Mouse (Mus musculus) frontal cortex, adult 2 months (tissue): ENCODE data around the gene Bmp8b. TPM values are rescaled to one million over a fixed set of nuclear protein-coding genes. Genes with fewer than 3 reads are reported as not detected.

Experiments
- DNase-seq, 2 experiments: peaks; one replicate each; pipeline ENCODE4 v3.0.0; 2022; ENCODE audit warnings: low spot score in 1 of 2; ENCODE audit errors: extremely low spot score in 1 of 2
- polyA plus RNA-seq: library from polyadenylated mRNA; depleted of rRNA; stranded (reverse); fragments of >200 nt; gene quantifications from 2 replicates; pipeline ENCODE4 v1.2.3, GENCODE M21; 2012; rRNA removed

Bmp8b gene
- polyA plus RNA-seq, 1 experiment: 0.36 TPM

DNA sequence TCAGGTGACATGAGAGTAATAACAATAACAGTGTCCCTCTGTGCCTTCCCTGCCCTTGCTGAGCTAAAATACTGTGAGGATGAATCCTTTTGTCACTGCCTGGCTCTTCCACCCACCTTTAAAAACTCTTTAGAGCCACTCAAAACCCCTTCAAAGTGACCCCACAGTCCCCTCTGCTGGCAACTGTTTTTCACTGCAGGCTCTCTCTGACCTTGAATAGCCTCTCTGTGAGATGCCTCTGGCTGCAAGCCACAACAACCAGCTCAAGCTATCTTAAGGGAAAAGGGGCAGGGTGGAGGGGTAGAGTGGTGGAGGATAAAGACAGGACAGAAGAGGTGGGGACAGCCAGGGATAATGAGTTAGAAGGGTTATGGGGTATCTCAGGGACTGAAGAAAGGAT, 66.8 kb downstream of the Bmp8b start:
- no peak for DNase-seq

Other genes with a start within 250 kb of the Bmp8b start
- gene Cap1, start 219.1 kb upstream of the Bmp8b start, polyA plus RNA-seq: 142 and 146 TPM in 2 replicates
- 40.7 and 40.8 TPM in 2 replicates for gene Mfsd2a, start 144.0 kb upstream of the Bmp8b start, polyA plus RNA-seq
- gene Mycl, start 109.5 kb upstream of the Bmp8b start, polyA plus RNA-seq: 10.0 and 12.0 TPM in 2 replicates
- 17.7 and 18.2 TPM in 2 replicates for gene Trit1, start 88.6 kb upstream of the Bmp8b start, polyA plus RNA-seq
- 0.15 and 0.22 TPM in 2 replicates for gene Oxct2b, start 11.1 kb downstream of the Bmp8b start, polyA plus RNA-seq
- gene Ppie, start 34.8 kb downstream of the Bmp8b start, polyA plus RNA-seq: 21.9 and 22.7 TPM in 2 replicates
- 523 and 615 TPM in 2 replicates for gene Hpcal4, start 78.1 kb downstream of the Bmp8b start, polyA plus RNA-seq
- gene Nt5c1a, start 96.3 kb downstream of the Bmp8b start, polyA plus RNA-seq: 3.2 and 3.8 TPM in 2 replicates
- 5.9 and 7.1 TPM in 2 replicates for gene Heyl, start 128.4 kb downstream of the Bmp8b start, polyA plus RNA-seq
- gene Pabpc4, start 157.2 kb downstream of the Bmp8b start, polyA plus RNA-seq: 39.4 and 40.2 TPM in 2 replicates
- gene Oxct2a, start 218.5 kb downstream of the Bmp8b start, polyA plus RNA-seq: 0.06 TPM in 1 of 2 replicates, not detected in the other
- 0.14 and 0.17 TPM in 2 replicates for gene Bmp8a, start 238.1 kb downstream of the Bmp8b start, polyA plus RNA-seq